ENCODE assay signal across 16 mouse cellular contexts in genomic region chr1:89558080-89558479, GRCm38 (mm10).
DNase-seq lines count a peak whose midpoint lies in the region; ATAC-seq and TF ChIP-seq lines count a peak whose summit lies in the region.
"Had no signal": no experiment of that assay in that cellular context is flagged by ENCODE, and none has a peak within 500 bp of the region (broad histone marks: within the 10 kb centered on the region; RNA-seq: fewer than 3 reads in every experiment).

No protein-coding gene starts in this region.

- H3K4me1 ChIP-seq in hindbrain, embryonic 10.5 days (replicated peaks) = peaks cover 71% of the 10 kb centered on the region
- H3K4me1 ChIP-seq in hindbrain, postnatal 0 days (ENCODE audit: insufficient read depth, low read length) = 0 out of 2 replicates have a peak, but pooled peaks cover 3% of the 10 kb centered on the region
- H3K4me1 ChIP-seq in lung, embryonic 14.5 days (ENCODE audit: insufficient read depth) = no peaks in the 10 kb centered on the region
- no peaks in the 10 kb centered on the region for H3K4me1 ChIP-seq in thymus, adult 2 months (replicated peaks; ENCODE audit: control insufficient read depth, insufficient read depth, low read length)

- H3K9ac ChIP-seq in hindbrain, postnatal 0 days (replicated peaks; ENCODE audit: low read length) = no peak overlapping the region
- H3K9ac ChIP-seq in lung, embryonic 14.5 days = no peak overlapping the region
- H3K9ac ChIP-seq: hindbrain, embryonic 15.5 days; liver, postnatal 0 days had no signal

- H3K4me2 ChIP-seq in hindbrain, postnatal 0 days (ENCODE audit: low read depth, low read length) = no peak overlapping the region
- no peak overlapping the region for H3K4me2 ChIP-seq in lung, embryonic 14.5 days
- H3K4me2 ChIP-seq: hindbrain, embryonic 15.5 days had no signal

- no peaks in the 10 kb centered on the region for H3K36me3 ChIP-seq in hindbrain, embryonic 10.5 days
- H3K36me3 ChIP-seq in hindbrain, postnatal 0 days (ENCODE audit: insufficient read depth, low read length) = no peaks in the 10 kb centered on the region
- no peaks in the 10 kb centered on the region for H3K36me3 ChIP-seq in lung, embryonic 14.5 days (ENCODE audit: insufficient read depth)
- no peaks in the 10 kb centered on the region for H3K36me3 ChIP-seq in thymus, adult 2 months (ENCODE audit: control insufficient read depth, insufficient read depth, low read length)
- H3K36me3 ChIP-seq: hindbrain, embryonic 15.5 days had no signal

- ATAC-seq in hindbrain, postnatal 0 days = no peak
- no peak for ATAC-seq in lung, embryonic 14.5 days (ENCODE audit: insufficient read depth)

- DNase-seq in adrenal gland, postnatal 10 days = peak; percentile 46
- no peak for DNase-seq in adrenal gland, adult 18-20 months (ENCODE audit: low spot score in 2 of 2)
- DNase-seq in hindbrain, embryonic 10.5 days (ENCODE audit: low spot score) = no peak
- DNase-seq in hindbrain, postnatal 0 days (ENCODE audit: low spot score) = no peak
- peak; percentile 23 for DNase-seq in lung, embryonic 14.5 days
- DNase-seq in lung, postnatal 25 days (ENCODE audit: low spot score) = no peak
- peak; percentile 64 for DNase-seq in cerebellum, adult 9-11 months
- no peak for DNase-seq in thymus, adult 2 months
- DNase-seq: gastrocnemius, postnatal 25 days; heart, postnatal 14 days; kidney, adult 9 months; liver, postnatal 0 days; midbrain, embryonic 14.5 days; right cerebral cortex, adult 18-20 months had no signal

- H3K27me3 ChIP-seq in hindbrain, embryonic 10.5 days (ENCODE audit: insufficient read depth, poor library complexity, severe bottlenecking) = no peaks in the 10 kb centered on the region
- H3K27me3 ChIP-seq in hindbrain, postnatal 0 days (ENCODE audit: insufficient read depth, low read length) = no peaks in the 10 kb centered on the region
- no peaks in the 10 kb centered on the region for H3K27me3 ChIP-seq in lung, embryonic 14.5 days (ENCODE audit: insufficient read depth, low read length)
- no peaks in the 10 kb centered on the region for H3K27me3 ChIP-seq in thymus, adult 2 months (ENCODE audit: control insufficient read depth, insufficient read depth, low read length)
- H3K27me3 ChIP-seq: CH12.LX; hindbrain, embryonic 15.5 days had no signal

- TF ChIP-seq POLR2A in thymus, adult 2 months (IDR thresholded peaks at IDR 0.05; ENCODE audit: control insufficient read depth, extremely low read depth, insufficient read depth, low read length, poor library complexity) = no peak

- H3K9me3 ChIP-seq in hindbrain, embryonic 10.5 days = no peaks in the 10 kb centered on the region
- H3K9me3 ChIP-seq in hindbrain, postnatal 0 days (ENCODE audit: low read length) = no peaks in the 10 kb centered on the region
- H3K9me3 ChIP-seq in lung, embryonic 14.5 days (ENCODE audit: low read depth, low read length) = no peaks in the 10 kb centered on the region
- H3K9me3 ChIP-seq: hindbrain, embryonic 15.5 days had no signal

- TF ChIP-seq CTCF in hindbrain, postnatal 0 days (IDR thresholded peaks at IDR 0.05; ENCODE audit: low read depth) = no peak
- TF ChIP-seq CTCF in lung, embryonic 14.5 days (IDR thresholded peaks at IDR 0.05; ENCODE audit: low read depth) = no peak
- TF ChIP-seq CTCF in thymus, adult 2 months (IDR thresholded peaks at IDR 0.05; ENCODE audit: borderline replicate concordance, control insufficient read depth, extremely low read depth, insufficient read depth, low read length, poor library complexity) = no peak

- 83% methylated on average over 1 of the region's 1 CpGs for WGBS in hindbrain, embryonic 10.5 days
- 63% methylated on average over 1 of the region's 1 CpGs for WGBS in hindbrain, postnatal 0 days
- 70% methylated on average over 1 of the region's 1 CpGs for WGBS in lung, embryonic 14.5 days
- WGBS in thymus, adult 2 months = 36% methylated on average over 1 of the region's 1 CpGs

- peak overlapping the region; percentile 53; the same call in 1 of the 2 replicates for H3K27ac ChIP-seq in hindbrain, embryonic 10.5 days
- H3K27ac ChIP-seq in hindbrain, postnatal 0 days = no peak overlapping the region
- no peak overlapping the region for H3K27ac ChIP-seq in lung, embryonic 14.5 days (ENCODE audit: low read depth)
- H3K27ac ChIP-seq in thymus, adult 2 months (ENCODE audit: control insufficient read depth, insufficient read depth, low read length) = no peak overlapping the region
- H3K27ac ChIP-seq: hindbrain, embryonic 15.5 days had no signal

- no peak overlapping the region for H3K4me3 ChIP-seq in hindbrain, embryonic 10.5 days
- H3K4me3 ChIP-seq in hindbrain, postnatal 0 days (ENCODE audit: low read length) = no peak overlapping the region
- H3K4me3 ChIP-seq in lung, embryonic 14.5 days (ENCODE audit: low read depth, low read length) = no peak overlapping the region
- no peak overlapping the region for H3K4me3 ChIP-seq in thymus, adult 2 months (ENCODE audit: control insufficient read depth, insufficient read depth, low read length)
- H3K4me3 ChIP-seq: hindbrain, embryonic 15.5 days had no signal

Comparison
In these comparisons a context has a peak if more than half of its experiments do, and no peak if none do; other contexts are left out.
1. DNase-seq: peak in adrenal gland, postnatal 10 days (single experiment), lung, embryonic 14.5 days (single experiment) and cerebellum, adult 9-11 months (single experiment); none in adrenal gland, adult 18-20 months (0 of 2), hindbrain, embryonic 10.5 days (single experiment), hindbrain, postnatal 0 days (single experiment), lung, postnatal 25 days (single experiment) and thymus, adult 2 months (single experiment).